Mouse (Mus musculus): Measurements from ENCODE around the gene Mlf2. TPM values are rescaled to one million over a fixed set of nuclear protein-coding genes. Genes with fewer than 3 reads are reported as not detected.

Gene Mlf2
- polyA plus RNA-seq, 1 experiment from 2014 or later, result 299 TPM

DNA sequence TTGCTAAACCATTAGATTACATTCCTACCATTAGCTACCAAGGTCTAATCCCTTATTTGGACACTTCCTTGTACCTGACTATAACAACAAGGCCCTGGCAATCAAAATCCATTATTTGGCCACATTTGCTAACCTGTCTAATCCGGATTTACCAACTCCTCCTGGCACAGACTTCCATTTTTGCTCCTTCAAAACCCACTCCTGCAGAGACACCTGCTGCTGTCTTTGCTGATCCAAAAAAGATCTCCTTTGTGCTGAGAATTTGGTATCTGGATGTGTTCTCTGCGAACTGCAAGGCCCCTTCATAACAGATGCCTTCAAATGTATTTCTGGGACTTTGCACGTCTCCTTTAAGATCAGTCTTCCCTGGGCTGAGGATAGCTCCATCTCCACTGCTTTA, 12.3 kb downstream of the Mlf2 start:
- no peaks in the 10 kb centered on the region for H3K36me3 ChIP-seq (ENCODE audit: control insufficient read depth, insufficient read depth, low read length)
- no peaks in the 10 kb centered on the region for H3K27me3 ChIP-seq (replicated peaks; ENCODE audit: control insufficient read depth, insufficient read depth, low read length)
- H3K4me3 ChIP-seq (ENCODE audit: low read length), result no peak overlapping the region
- H3K4me2 ChIP-seq (ENCODE audit: low read depth, low read length), result no peak overlapping the region
- H3K27ac ChIP-seq (ENCODE audit: low read length), result no peak overlapping the region
- ATAC-seq, result no peak
- 88% methylated on average over 3 of the region's 3 CpGs for WGBS
- H3K9ac ChIP-seq (ENCODE audit: low read depth, low read length), result no peak overlapping the region
- H3K4me1 ChIP-seq (ENCODE audit: control insufficient read depth, insufficient read depth, low read length), result no peaks in the 10 kb centered on the region
- no peaks in the 10 kb centered on the region for H3K9me3 ChIP-seq (ENCODE audit: control insufficient read depth, low read length)

DNA sequence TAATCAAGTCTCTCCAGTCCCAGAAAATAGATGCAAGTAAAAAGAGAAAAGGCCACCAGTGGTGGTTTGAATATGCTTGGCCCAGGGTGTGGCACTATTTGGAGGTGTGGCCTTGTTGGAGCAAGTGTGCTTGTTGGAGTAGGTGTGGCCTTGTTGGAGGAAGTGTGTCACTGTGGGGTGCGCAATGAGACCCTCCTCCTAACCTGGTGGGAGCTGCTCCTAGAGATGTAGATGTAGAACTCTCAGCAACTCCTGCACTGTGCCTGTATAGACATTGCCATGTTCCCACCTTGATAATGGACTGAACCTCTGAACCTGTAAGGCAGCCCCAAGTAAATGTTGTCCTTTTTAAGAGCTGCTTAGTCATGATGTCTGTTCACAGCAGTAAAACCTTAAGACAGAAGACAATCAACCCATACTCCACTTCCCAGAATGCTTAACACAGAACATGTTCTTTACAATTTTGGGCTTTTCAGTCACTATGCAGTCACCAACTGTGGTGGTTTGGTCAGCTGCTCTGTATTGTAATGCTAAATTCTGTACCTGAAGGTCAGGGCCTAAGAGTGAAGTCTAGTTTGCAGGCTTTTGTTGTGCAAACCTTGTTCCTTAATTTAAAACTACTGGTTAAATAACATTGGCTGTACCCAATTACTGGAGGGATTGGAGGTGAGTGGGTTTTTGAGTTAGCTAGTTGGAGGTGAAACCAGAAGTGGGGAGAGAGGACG, 23.0 kb downstream of the Mlf2 start:
- Histone ChIP-seq H3K27me3 (replicated peaks; ENCODE audit: control insufficient read depth, insufficient read depth, low read length) (no peaks in the 10 kb centered on the region), H3K4me3 (ENCODE audit: low read length) (no peak overlapping the region)
- WGBS, result 88% methylated on average over 2 of the region's 2 CpGs

DNA sequence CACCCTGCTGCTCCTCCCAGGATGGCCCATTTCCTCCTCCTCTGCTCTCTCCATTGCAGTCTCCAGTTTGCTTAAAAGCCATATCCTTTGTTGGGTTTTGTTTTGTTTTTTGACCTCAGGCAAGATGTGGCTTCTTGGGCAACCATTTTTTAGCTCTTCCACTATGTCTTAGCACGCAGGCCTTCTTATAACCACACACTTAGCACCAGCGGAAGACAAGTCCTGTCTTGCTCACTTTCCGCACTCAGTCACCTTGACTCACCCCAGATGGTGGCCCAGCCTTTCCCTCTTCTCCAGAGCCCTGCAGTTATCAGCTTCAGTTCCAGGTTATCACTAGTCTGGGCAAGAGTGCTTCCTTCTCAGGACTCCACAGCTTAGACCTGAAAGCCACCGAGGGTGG, 24.0 kb downstream of the Mlf2 start:
- no peaks in the 10 kb centered on the region for H3K4me1 ChIP-seq (ENCODE audit: control insufficient read depth, insufficient read depth, low read length)
- no peak for ATAC-seq
- H3K4me2 ChIP-seq (ENCODE audit: low read depth, low read length), result no peak overlapping the region
- WGBS, result 95% methylated on average over 4 of the region's 4 CpGs
- H3K9me3 ChIP-seq (ENCODE audit: control insufficient read depth, low read length), result no peaks in the 10 kb centered on the region; the same call in 1 of the 2 replicates
- no peak overlapping the region for H3K27ac ChIP-seq (ENCODE audit: low read length)
- H3K27me3 ChIP-seq (replicated peaks; ENCODE audit: control insufficient read depth, insufficient read depth, low read length), result no peaks in the 10 kb centered on the region
- peaks cover 9% of the 10 kb centered on the region for H3K36me3 ChIP-seq (ENCODE audit: control insufficient read depth, insufficient read depth, low read length)
- no peak overlapping the region for H3K4me3 ChIP-seq (ENCODE audit: low read length)
- no peak overlapping the region for H3K9ac ChIP-seq (ENCODE audit: low read depth, low read length)

More for the DNA sequence above, 23.0 kb downstream of the Mlf2 start:
- no peaks in the 10 kb centered on the region for H3K4me1 ChIP-seq (ENCODE audit: control insufficient read depth, insufficient read depth, low read length)
- H3K36me3 ChIP-seq (ENCODE audit: control insufficient read depth, insufficient read depth, low read length), result peaks cover 3% of the 10 kb centered on the region; the same call in 1 of the 2 replicates
- no peak for ATAC-seq
- H3K9me3 ChIP-seq (ENCODE audit: control insufficient read depth, low read length), result no peaks in the 10 kb centered on the region; the same call in 1 of the 2 replicates
- H3K27ac ChIP-seq (ENCODE audit: low read length), result no peak overlapping the region
- no peak overlapping the region for H3K4me2 ChIP-seq (ENCODE audit: low read depth, low read length)
- no peak overlapping the region for H3K9ac ChIP-seq (ENCODE audit: low read depth, low read length)

DNA sequence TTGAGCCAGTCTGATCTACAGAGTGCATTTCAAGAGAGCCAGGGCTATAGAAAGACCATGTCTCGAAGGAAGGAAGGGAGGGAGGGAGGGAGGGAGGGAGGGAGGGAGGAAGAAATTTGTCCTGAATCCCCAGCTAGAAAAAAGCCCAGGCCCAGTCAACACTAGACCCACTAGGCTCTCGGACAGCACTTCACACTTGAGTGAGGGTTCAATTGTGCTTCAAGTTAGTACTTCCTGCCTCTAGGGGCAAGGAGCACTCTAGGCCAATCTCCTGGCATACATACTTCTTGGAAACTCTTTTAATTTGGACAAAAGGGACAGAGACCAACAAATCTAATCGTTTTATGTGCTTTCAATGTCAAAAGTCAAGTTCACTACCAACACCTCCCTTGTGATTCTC, 26.9 kb downstream of the Mlf2 start:
- ATAC-seq, result no peak
- no peak overlapping the region for H3K27ac ChIP-seq (ENCODE audit: low read length)
- 90% methylated on average over 3 of the region's 3 CpGs for WGBS
- H3K9me3 ChIP-seq (ENCODE audit: control insufficient read depth, low read length), result no peaks in the 10 kb centered on the region
- no peak overlapping the region for H3K9ac ChIP-seq (ENCODE audit: low read depth, low read length)
- no peaks in the 10 kb centered on the region for H3K4me1 ChIP-seq (ENCODE audit: control insufficient read depth, insufficient read depth, low read length)
- H3K4me2 ChIP-seq (ENCODE audit: low read depth, low read length), result no peak overlapping the region
- H3K4me3 ChIP-seq (ENCODE audit: low read length), result no peak overlapping the region
- H3K36me3 ChIP-seq (ENCODE audit: control insufficient read depth, insufficient read depth, low read length), result peaks cover 17% of the 10 kb centered on the region
- H3K27me3 ChIP-seq (replicated peaks; ENCODE audit: control insufficient read depth, insufficient read depth, low read length), result no peaks in the 10 kb centered on the region

DNA sequence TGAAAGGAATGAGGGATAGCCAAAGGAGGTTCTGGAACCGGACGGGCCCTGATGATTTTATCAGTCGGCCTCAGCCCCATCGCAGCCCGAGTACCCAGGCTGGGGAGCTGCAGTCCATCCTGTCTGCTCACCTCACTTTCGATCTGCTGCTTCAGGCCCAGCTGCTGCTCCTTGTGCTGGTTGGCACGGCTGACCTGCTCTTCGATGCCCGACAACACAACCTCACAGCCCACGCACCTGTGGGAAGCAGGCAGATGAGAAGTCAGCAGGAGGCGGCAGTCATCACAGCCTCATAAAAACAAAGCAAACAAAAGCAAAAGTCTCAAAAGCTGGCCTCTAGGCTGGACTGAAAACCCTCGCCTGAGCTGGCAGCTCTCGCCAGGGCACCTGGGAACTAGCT, 28.8 kb downstream of the Mlf2 start:
- no peaks in the 10 kb centered on the region for H3K9me3 ChIP-seq (ENCODE audit: control insufficient read depth, low read length)

DNA sequence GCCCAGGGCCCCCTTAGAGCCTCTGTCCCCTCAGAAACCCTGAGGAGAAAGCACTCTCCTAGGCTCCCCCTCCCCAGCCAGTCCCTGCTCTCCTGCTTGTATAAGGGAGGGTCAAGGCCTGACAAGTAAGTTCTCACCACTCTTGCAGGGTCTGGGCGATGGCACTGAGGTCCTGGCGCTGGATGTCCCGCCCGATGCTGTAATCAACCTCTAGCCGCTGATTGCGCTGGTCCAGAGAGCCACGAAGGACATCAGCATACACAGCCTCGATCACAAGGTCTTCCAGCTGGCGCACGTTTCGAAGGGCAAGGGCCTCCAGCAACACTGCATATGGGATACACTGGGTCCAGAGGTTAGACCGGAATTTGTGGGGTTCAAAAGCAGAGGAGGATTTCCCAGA, 29.8 kb downstream of the Mlf2 start:
- H3K27ac ChIP-seq (ENCODE audit: low read length), result no peak overlapping the region
- ATAC-seq, result no peak
- H3K36me3 ChIP-seq (ENCODE audit: control insufficient read depth, insufficient read depth, low read length), result peaks cover 17% of the 10 kb centered on the region
- peaks cover 10% of the 10 kb centered on the region for H3K4me1 ChIP-seq (ENCODE audit: control insufficient read depth, insufficient read depth, low read length)
- H3K4me3 ChIP-seq (ENCODE audit: low read length), result no peak overlapping the region
- no peak overlapping the region for H3K4me2 ChIP-seq (ENCODE audit: low read depth, low read length)
- no peaks in the 10 kb centered on the region for H3K9me3 ChIP-seq (ENCODE audit: control insufficient read depth, low read length)
- WGBS, result 90% methylated on average over 12 of the region's 12 CpGs
- no peaks in the 10 kb centered on the region for H3K27me3 ChIP-seq (replicated peaks; ENCODE audit: control insufficient read depth, insufficient read depth, low read length)
- no peak overlapping the region for H3K9ac ChIP-seq (ENCODE audit: low read depth, low read length)

More for the DNA sequence above, 28.8 kb downstream of the Mlf2 start:
- Histone ChIP-seq H3K4me1 (ENCODE audit: control insufficient read depth, insufficient read depth, low read length) (peaks cover 9% of the 10 kb centered on the region), H3K4me3 (ENCODE audit: low read length) (no peak overlapping the region), H3K36me3 (ENCODE audit: control insufficient read depth, insufficient read depth, low read length) (peaks cover 17% of the 10 kb centered on the region), H3K27ac (ENCODE audit: low read length) (no peak overlapping the region), H3K27me3 (replicated peaks; ENCODE audit: control insufficient read depth, insufficient read depth, low read length) (no peaks in the 10 kb centered on the region), H3K9ac (ENCODE audit: low read depth, low read length) (no peak overlapping the region), H3K4me2 (ENCODE audit: low read depth, low read length) (no peak overlapping the region)
- ATAC-seq, result no peak
- WGBS, result 89% methylated on average over 13 of the region's 13 CpGs

DNA sequence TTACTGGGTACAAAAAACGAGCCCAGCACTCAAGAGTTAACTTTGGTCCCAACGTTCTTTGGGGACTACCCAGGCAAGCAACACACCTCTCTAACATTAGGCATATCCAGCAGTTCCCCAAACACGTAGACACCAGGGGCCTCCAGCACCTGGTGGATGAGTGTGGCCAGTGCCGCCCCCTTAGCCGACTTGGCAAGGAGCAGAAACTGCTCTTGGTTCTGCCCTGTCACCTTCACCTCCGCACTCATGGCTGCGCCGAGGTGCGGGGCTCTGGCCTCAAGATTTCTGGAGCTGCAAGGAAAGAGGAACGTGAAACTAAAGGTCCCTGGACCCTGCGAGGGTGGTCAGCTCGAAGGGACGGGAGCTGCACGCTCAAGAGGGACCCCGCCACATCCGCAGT, 33.5 kb downstream of the Mlf2 start:
- Histone ChIP-seq H3K36me3 (ENCODE audit: control insufficient read depth, insufficient read depth, low read length) (peaks cover 19% of the 10 kb centered on the region), H3K27me3 (replicated peaks; ENCODE audit: control insufficient read depth, insufficient read depth, low read length) (no peaks in the 10 kb centered on the region), H3K27ac (ENCODE audit: low read length) (peak overlapping the region; percentile 88), H3K4me3 (ENCODE audit: low read length) (peak overlapping the region; percentile 81), H3K4me1 (ENCODE audit: control insufficient read depth, insufficient read depth, low read length) (peaks cover 16% of the 10 kb centered on the region), H3K9ac (ENCODE audit: low read depth, low read length) (peak overlapping the region; percentile 90), H3K4me2 (ENCODE audit: low read depth, low read length) (peak overlapping the region; percentile 98), H3K9me3 (ENCODE audit: control insufficient read depth, low read length) (no peaks in the 10 kb centered on the region)
- 25% methylated on average over 16 of the region's 16 CpGs for WGBS
- peak; percentile 24 for ATAC-seq

DNA sequence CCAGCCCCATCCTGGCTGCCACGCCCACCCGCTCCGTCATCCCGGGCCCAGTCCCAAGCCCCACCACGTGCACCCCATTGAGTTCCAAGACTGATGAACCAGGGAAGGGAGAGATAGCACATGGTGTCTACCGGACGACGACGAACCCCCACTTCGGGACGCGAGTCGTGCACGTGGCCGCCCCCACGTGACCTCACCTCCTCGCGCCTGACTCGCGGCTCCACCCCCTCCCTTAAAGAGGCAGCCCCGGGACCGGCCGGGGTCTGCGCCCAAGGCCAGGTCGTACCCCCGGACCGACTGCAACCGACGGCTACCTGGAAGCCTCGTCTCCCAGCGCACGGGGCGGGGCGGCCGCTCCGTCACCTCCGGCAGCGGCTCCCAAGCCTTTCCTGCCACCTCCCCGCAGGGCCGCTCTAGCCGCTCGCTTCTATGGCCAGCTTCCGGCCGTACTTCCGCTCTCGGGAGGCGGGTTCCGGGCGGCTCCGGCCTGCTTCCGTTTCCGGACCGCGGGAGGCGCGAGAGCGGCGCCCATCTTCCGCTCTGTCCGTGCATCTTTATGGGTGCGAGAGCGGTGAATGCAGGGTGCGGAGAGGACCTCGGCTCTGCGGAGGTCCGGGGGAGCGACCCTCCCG, 34.0 kb downstream of the Mlf2 start, which contains the start of gene Cops7a:
Cops7a (minus strand) TSS at position 451 of the 632 bp plus-strand sequence.
- H3K4me3 ChIP-seq (ENCODE audit: low read length), result peak within 1 kb of the TSS; percentile 81
- no peaks in the 10 kb centered on the region for H3K9me3 ChIP-seq (ENCODE audit: control insufficient read depth, low read length)
- peak; percentile 96 for ATAC-seq
- H3K27me3 ChIP-seq (replicated peaks; ENCODE audit: control insufficient read depth, insufficient read depth, low read length), result no peaks in the 10 kb centered on the region
- H3K36me3 ChIP-seq (ENCODE audit: control insufficient read depth, insufficient read depth, low read length), result peaks cover 15% of the 10 kb centered on the region
- peak within 1 kb of the TSS; percentile 98 for H3K4me2 ChIP-seq (ENCODE audit: low read depth, low read length)
- H3K4me1 ChIP-seq (ENCODE audit: control insufficient read depth, insufficient read depth, low read length), result peaks cover 16% of the 10 kb centered on the region
- peak within 1 kb of the TSS; percentile 88 for H3K27ac ChIP-seq (ENCODE audit: low read length)
- under 1% methylated on average over 68 of the region's 68 CpGs for WGBS
- peak within 1 kb of the TSS; percentile 90 for H3K9ac ChIP-seq (ENCODE audit: low read depth, low read length)

DNA sequence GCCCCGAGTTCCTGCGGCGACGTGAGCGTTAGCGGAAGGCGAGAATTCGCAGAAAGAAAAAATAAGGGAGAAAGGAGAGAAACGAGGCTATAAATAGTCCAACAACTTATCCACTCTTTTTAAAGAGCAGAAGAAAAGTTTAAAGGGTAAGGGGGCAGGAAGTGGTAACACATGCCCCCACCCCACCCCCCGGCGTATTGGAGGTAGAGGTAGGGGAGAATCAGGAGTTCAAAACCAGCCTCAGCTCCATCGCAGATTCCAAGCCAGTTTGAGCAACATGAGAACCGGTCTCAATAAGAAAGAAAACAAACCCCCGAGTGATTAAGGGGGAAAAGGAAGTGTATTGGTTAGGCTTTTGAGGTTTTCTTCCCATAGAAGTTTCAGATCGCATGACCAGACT, 34.6 kb downstream of the Mlf2 start:
- Histone ChIP-seq H3K36me3 (ENCODE audit: control insufficient read depth, insufficient read depth, low read length) (peaks cover 13% of the 10 kb centered on the region), H3K9ac (ENCODE audit: low read depth, low read length) (peak overlapping the region; percentile 90), H3K27ac (ENCODE audit: low read length) (peak overlapping the region; percentile 88), H3K4me3 (ENCODE audit: low read length) (peak overlapping the region; percentile 81), H3K4me2 (ENCODE audit: low read depth, low read length) (peak overlapping the region; percentile 98), H3K27me3 (replicated peaks; ENCODE audit: control insufficient read depth, insufficient read depth, low read length) (no peaks in the 10 kb centered on the region), H3K9me3 (ENCODE audit: control insufficient read depth, low read length) (no peaks in the 10 kb centered on the region), H3K4me1 (ENCODE audit: control insufficient read depth, insufficient read depth, low read length) (peaks cover 16% of the 10 kb centered on the region)
- no peak for ATAC-seq
- 11% methylated on average over 15 of the region's 15 CpGs for WGBS

Data from intestine, embryonic 16.5 days (tissue).